Mouse (Mus musculus) CD4-positive, CD25-positive, alpha-beta regulatory T cell, adult 2 months (primary cell): ENCODE measurements around the gene Stk38.
A peak's percentile ranks its signal among the peaks of the same experiment; 100 is the strongest.

Source experiments
- DNase-seq: peaks from one replicate; pipeline ENCODE4 v3.0.0-alpha.2; 2012; ENCODE audit warnings: low read depth, low spot score

Gene Stk38

DNA sequence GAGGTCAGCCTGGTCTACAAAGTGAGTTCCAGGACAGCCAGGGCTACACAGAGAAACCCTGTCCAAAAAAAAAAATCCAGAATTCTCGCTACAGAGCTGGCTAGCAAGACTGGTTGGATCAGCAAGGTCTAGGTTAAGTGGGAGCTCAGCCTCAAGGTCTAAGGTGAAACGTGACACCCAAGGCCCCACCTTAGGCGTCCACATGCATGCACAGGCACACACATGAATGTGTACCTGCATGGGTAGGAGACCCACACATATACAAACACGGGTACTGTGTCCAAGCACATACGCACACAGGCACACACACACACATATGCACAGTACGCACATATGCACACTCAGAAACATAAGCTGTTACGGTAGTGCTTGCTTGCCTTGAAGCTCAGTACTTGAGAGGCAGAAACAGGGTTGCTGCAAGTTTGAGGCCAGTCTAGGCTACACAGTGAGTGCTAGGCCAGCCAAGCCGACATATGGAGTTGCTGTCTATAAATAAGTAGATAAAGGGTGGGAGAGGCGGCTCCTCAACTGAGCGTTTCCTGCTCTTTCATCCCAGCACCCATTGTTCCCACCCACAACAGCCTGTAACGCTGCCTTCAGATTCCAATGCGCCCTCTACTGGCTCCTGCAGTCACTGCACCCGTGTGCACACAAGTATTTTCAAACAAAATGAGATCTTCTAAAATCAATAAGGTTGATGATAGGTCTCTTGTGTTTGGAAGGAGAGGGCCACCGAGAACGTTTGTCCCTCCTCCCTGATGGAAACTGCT, 80.7 kb downstream of the Stk38 start:
- peak; percentile 82 for DNase-seq

DNA sequence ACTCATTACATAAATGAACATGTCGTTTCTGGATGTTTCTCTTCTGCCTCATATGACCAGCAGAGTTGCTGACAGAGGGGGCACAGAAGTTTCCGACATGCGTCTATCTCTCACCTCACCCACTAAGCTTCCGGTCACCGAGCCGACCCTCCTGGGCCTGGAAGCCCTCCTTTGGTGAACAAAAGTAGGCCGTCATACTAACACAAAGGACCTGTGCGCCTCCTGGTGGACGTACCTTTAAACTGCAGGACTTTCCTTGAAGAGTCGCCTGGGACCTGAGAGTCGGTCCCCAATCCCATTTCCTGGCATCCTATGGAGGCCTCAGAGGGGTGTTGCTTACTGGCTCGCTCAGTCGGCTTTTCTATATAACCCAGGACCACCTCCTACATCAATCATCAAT, 81.4 kb downstream of the Stk38 start:
- DNase-seq: peak; percentile 85

- no peak for DNase-seq
These were observed 82.7 kb downstream of the Stk38 start for GRCm38 (mm10) chr17:28924957-28925595.

GRCm38 (mm10) chr17:28922096-28922495, 85.7 kb downstream of the Stk38 start:
- DNase-seq: no peak

DNA sequence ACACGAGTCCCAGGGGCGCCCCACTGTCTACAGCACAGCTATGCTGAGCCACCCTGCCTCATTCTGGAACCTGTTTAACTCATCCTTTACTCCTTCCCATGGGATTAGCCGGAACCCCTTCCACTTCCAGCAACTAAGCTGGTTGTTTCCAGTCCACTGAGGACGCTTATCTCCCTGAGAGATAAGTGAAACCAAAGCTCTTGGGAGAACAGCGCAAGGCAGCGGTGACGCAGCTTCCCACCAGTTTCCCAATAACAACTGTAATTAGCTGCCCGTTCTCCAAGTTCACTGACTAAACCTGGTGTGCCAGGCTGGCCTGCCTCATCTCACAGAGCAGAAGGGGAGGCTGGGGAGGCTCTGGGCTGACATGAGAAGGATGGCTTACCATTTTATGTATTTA, 86.7 kb downstream of the Stk38 start:
- DNase-seq: no peak
